Mouse (Mus musculus) layer of hippocampus, postnatal 10 days (tissue): ENCODE measurements at regions not wholly inside any gene's neighbourhood (a gene's known extent, or its start where the extent isn't known, plus 50 kb on each side); places are given as distances from the start of the nearest gene placed in this dataset.
"Not testable (repeated sequence)": the region's sequence is repeated elsewhere in the genome, so short reads cannot be mapped to it uniquely, and the experiment has no call there.

Experiments
- DNase-seq, 2 experiments: peaks; one replicate each; pipeline ENCODE4 v3.0.0; 2021; ENCODE audit warnings: low spot score in 2 of 2

GRCm38 (mm10) chr12:48387724-48388123, 994.7 kb upstream of the Foxg1 start:
- no peak for DNase-seq

- DNase-seq: no peak
These were observed 994.2 kb upstream of the Foxg1 start for GRCm38 (mm10) chr12:48388192-48388812.

GRCm38 (mm10) chr12:48391008-48391407, 991.5 kb upstream of the Foxg1 start:
- peak in 1 of 2 experiments; percentile 14 for DNase-seq

GRCm38 (mm10) chr12:48439333-48440046, 943.0 kb upstream of the Foxg1 start:
- no peak for DNase-seq

- DNase-seq: not testable (repeated sequence)
These were observed 933.7 kb upstream of the Foxg1 start for GRCm38 (mm10) chr12:48448719-48449118.

GRCm38 (mm10) chr12:48462392-48462791, 920.1 kb upstream of the Foxg1 start:
- no peak for DNase-seq

- no peak for DNase-seq
These were observed 881.7 kb upstream of the Foxg1 start for GRCm38 (mm10) chr12:48500735-48501134.

- no peak for DNase-seq
These were observed 870.9 kb upstream of the Foxg1 start for GRCm38 (mm10) chr12:48511594-48511993.

- no peak for DNase-seq
These were observed 870.2 kb upstream of the Foxg1 start for GRCm38 (mm10) chr12:48512259-48512658.

GRCm38 (mm10) chr12:48521996-48522395, 860.5 kb upstream of the Foxg1 start:
- DNase-seq: no peak

- DNase-seq: peak in 1 of 2 experiments; percentile 23
These were observed 822.8 kb upstream of the Foxg1 start for GRCm38 (mm10) chr12:48559690-48560089.

- no peak for DNase-seq
These were observed 777.9 kb upstream of the Foxg1 start for GRCm38 (mm10) chr12:48604401-48605197.

- DNase-seq: no peak
These were observed 777.0 kb upstream of the Foxg1 start for GRCm38 (mm10) chr12:48605423-48605822.

GRCm38 (mm10) chr12:48609391-48609790, 773.1 kb upstream of the Foxg1 start:
- no peak for DNase-seq

- peak in 1 of 2 experiments; percentile 8 for DNase-seq
These were observed 770.4 kb upstream of the Foxg1 start for GRCm38 (mm10) chr12:48612066-48612465.

- DNase-seq: no peak
These were observed 766.1 kb upstream of the Foxg1 start for GRCm38 (mm10) chr12:48616337-48616736.

GRCm38 (mm10) chr12:48633559-48633958, 748.9 kb upstream of the Foxg1 start:
- DNase-seq: no peak

GRCm38 (mm10) chr12:48634671-48635241, 747.7 kb upstream of the Foxg1 start:
- DNase-seq: no peak

GRCm38 (mm10) chr12:48641974-48642373, 740.5 kb upstream of the Foxg1 start:
- no peak for DNase-seq

- DNase-seq: no peak
These were observed 737.3 kb upstream of the Foxg1 start for GRCm38 (mm10) chr12:48645135-48645534.

GRCm38 (mm10) chr12:48645910-48646309, 736.5 kb upstream of the Foxg1 start:
- no peak for DNase-seq

- no peak for DNase-seq
These were observed 707.3 kb upstream of the Foxg1 start for GRCm38 (mm10) chr12:48675176-48675575.
